In the genomic region with DNA sequence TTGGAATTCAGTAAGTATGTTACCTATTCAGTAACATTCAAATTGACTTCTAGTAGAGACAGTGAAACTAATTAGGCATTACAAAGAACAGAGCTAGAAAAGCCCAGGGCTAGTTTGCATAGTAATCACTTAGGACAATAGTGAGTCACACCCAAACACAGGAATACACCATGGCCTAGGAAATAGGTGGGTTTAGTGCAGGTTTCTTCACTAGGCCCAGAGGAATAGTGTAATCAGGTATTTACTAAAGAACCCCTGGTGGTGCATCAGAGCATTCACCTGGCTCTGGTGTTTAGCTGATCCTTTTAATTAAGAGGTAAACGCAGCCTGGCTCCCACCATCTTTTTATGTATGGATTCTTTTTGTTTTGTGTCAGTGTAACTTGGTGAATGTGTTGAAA, we compare ENCODE assay signal across 26 mouse cellular contexts.
"Had no signal": no experiment of that assay in that cellular context is flagged by ENCODE, and none has a peak within 500 bp of the region (broad histone marks: within the 10 kb centered on the region; RNA-seq: fewer than 3 reads in every experiment).

No protein-coding gene starts in this region.

- H3K4me1 ChIP-seq: heart, embryonic 10.5 days; heart, embryonic 12.5 days; hindbrain, embryonic 10.5 days; hindbrain, embryonic 12.5 days; kidney, embryonic 15.5 days; limb, embryonic 13.5 days; limb, embryonic 15.5 days; liver, embryonic 12.5 days had no signal

- DNase-seq: gastrocnemius, postnatal 14 days; gastrocnemius, postnatal 36 days; heart, adult 18-20 months; heart, postnatal 10 days; heart, postnatal 4 days; kidney, adult 11 months; kidney, adult 2 months; kidney, adult 9 months; kidney, postnatal 14 days; kidney, postnatal 36 days; layer of hippocampus, adult 9-11 months; left cerebral cortex, postnatal 4 days had no signal

- H3K9me3 ChIP-seq: heart, embryonic 10.5 days; hindbrain, embryonic 10.5 days; hindbrain, embryonic 12.5 days; kidney, embryonic 15.5 days; limb, embryonic 13.5 days; limb, embryonic 15.5 days; liver, embryonic 12.5 days had no signal

- H3K27ac ChIP-seq: heart, embryonic 10.5 days; hindbrain, embryonic 10.5 days; hindbrain, embryonic 12.5 days; hindbrain, embryonic 14.5 days; kidney, embryonic 15.5 days; kidney, postnatal 0 days; left cerebral cortex, adult 2 months; limb, embryonic 13.5 days; limb, embryonic 15.5 days; liver, embryonic 12.5 days; liver, embryonic 14.5 days had no signal

- H3K4me3 ChIP-seq: heart, embryonic 10.5 days; heart, embryonic 12.5 days; hindbrain, embryonic 10.5 days; hindbrain, embryonic 12.5 days; kidney, embryonic 15.5 days; left cerebral cortex, adult 2 months; limb, embryonic 13.5 days; limb, embryonic 15.5 days; liver, embryonic 12.5 days had no signal

- ATAC-seq: hindbrain, embryonic 16.5 days; intestine, embryonic 16.5 days; liver, embryonic 12.5 days had no signal

- H3K36me3 ChIP-seq: heart, embryonic 10.5 days; heart, embryonic 12.5 days; hindbrain, embryonic 10.5 days; hindbrain, embryonic 12.5 days; kidney, embryonic 15.5 days; limb, embryonic 13.5 days; limb, embryonic 15.5 days; liver, embryonic 12.5 days had no signal

- H3K9ac ChIP-seq: heart, embryonic 12.5 days; hindbrain, embryonic 12.5 days; hindbrain, embryonic 14.5 days; kidney, embryonic 15.5 days; limb, embryonic 13.5 days; limb, embryonic 15.5 days; liver, embryonic 12.5 days; liver, embryonic 14.5 days had no signal

- H3K27me3 ChIP-seq: hindbrain, embryonic 12.5 days; kidney, embryonic 15.5 days; limb, embryonic 13.5 days; limb, embryonic 15.5 days; liver, embryonic 12.5 days had no signal
